Mouse (Mus musculus) lung, postnatal 0 days (tissue): ENCODE results near the gene Gm17490.

Source experiments
- CTCF ChIP-seq: IDR thresholded peaks from 2 replicates; pipeline ENCODE4 v1.5.1; 2016; ENCODE audit warnings: antibody characterized with exemption, mild to moderate bottlenecking
- EP300 ChIP-seq: IDR thresholded peaks from 2 replicates; pipeline ENCODE4 v1.6.1; 2016; ENCODE audit warnings: antibody characterized with exemption, mild to moderate bottlenecking, control low read depth

- TF ChIP-seq CTCF = peak; percentile 42
- no peak for TF ChIP-seq EP300
Measured at GRCm38 (mm10) chr2:11672144-11672543, 46.1 kb upstream of the Gm17490 start.
